Mouse (Mus musculus): Measurements from ENCODE around the gene Gm8909. TPM values are rescaled to one million over a fixed set of nuclear protein-coding genes. Genes with fewer than 3 reads are reported as not detected.
A peak's percentile ranks its signal among the peaks of the same experiment; 100 is the strongest.

Gm8909 gene
- polyA plus RNA-seq (2015; fragmentation: Nextera tagmentation; extraction: Ambion mirVana): not detected in 2 replicates

DNA sequence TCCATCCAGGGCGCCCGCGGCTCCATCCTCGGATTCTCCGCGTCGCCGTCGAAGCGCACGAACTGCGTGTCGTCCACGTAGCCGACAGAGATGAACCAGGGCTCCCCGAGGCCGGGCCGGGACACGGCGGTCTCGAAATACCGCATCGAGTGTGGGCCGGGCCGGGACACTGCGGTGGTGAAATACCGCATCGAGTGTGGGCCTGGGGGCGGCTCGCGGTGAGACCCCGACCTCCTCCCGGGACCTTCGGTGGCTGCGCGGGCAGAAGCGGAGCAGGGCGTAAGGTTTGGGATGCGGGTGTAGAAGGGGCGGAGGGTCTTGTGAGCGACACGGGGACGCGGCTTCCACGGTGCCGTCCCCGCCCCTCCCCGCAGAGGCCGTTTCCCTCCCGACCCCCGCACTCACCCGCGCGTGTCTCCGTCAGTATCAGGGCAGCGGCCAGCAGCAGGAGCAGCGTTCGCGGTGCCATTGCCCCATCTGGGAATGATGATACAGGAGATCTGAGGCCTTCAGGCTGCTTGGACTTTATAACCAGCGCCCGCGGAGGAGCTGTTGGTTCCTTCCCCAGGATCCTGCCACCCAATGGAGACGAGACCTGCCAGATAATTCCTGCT lies at the start of gene Gm8909:
Gene Gm8909 (minus strand): TSS at position 499 of the 614 bp plus-strand sequence.
- Histone ChIP-seq H3K27ac (no peak within 1 kb of the TSS), H3K9me3 (no peaks in the 10 kb centered on the region), H3K36me3 (no peaks in the 10 kb centered on the region), H3K4me1 (peaks cover 11% of the 10 kb centered on the region), H3K4me2 (peak within 1 kb of the TSS; percentile 51), H3K4me3 (peak within 1 kb of the TSS; percentile 38), H3K27me3 (peaks cover 66% of the 10 kb centered on the region), H3K9ac (no peak within 1 kb of the TSS)
- 3% methylated on average over 62 of the region's 63 CpGs for WGBS
- ATAC-seq (ENCODE audit: insufficient number of reproducible peaks, low FRiP score, low TSS enrichment, low read depth): no peak

DNA sequence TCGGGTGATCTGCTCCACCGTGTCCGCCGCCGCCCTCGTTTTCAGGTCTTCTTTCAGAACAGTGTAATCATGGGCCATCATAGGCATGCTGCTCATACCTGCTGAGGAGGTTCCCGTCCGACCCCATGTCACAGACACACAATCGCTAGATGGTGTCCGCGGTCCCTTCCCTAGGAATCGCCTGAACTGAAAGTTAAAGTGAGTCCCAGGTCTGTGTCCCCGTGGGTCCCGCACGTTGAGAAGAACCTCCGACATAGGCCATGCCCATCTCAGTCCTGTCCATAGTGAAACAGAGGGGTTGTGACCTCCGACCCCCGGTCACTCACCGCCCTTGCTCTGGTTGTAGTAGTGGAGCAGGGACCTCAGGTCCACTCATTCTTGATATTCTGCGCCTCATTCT lies 47.2 kb upstream of the Gm8909 start:
- Histone ChIP-seq H3K4me2 (no peak overlapping the region), H3K9me3 (no peaks in the 10 kb centered on the region), H3K27ac (no peak overlapping the region), H3K9ac (no peak overlapping the region), H3K36me3 (no peaks in the 10 kb centered on the region), H3K4me3 (no peak overlapping the region), H3K27me3 (peaks cover 82% of the 10 kb centered on the region), H3K4me1 (no peaks in the 10 kb centered on the region)
- WGBS: 4% methylated on average over 20 of the region's 20 CpGs
- ATAC-seq (ENCODE audit: insufficient number of reproducible peaks, low FRiP score, low TSS enrichment, low read depth): no peak

DNA sequence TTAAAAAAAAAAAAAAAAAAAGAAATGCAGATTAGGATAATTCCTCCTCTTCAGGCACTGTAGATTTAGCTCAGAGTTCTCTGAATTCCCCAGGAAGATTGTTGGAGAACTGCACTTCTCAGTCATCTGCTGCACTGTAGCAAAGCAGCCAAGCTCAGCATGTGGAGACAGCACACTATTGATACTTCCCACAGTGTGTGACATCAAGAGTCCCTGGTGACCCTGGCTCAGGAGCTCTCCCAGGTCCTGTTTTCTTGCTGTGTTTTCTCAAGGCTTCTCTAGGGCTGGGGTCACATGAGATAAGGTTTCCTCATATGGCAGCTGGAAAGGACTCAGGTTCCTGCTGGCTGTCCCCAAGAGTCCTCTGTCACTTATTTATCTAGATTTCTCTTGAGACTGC lies 38.5 kb upstream of the Gm8909 start:
- H3K4me3 ChIP-seq: no peak overlapping the region
- no peak for ATAC-seq (ENCODE audit: insufficient number of reproducible peaks, low FRiP score, low TSS enrichment, low read depth)
- peaks cover 11% of the 10 kb centered on the region for H3K4me1 ChIP-seq
- H3K9ac ChIP-seq: no peak overlapping the region
- H3K36me3 ChIP-seq: no peaks in the 10 kb centered on the region
- H3K4me2 ChIP-seq: no peak overlapping the region
- peaks cover 78% of the 10 kb centered on the region for H3K27me3 ChIP-seq
- no peak overlapping the region for H3K27ac ChIP-seq
- no peaks in the 10 kb centered on the region for H3K9me3 ChIP-seq

DNA sequence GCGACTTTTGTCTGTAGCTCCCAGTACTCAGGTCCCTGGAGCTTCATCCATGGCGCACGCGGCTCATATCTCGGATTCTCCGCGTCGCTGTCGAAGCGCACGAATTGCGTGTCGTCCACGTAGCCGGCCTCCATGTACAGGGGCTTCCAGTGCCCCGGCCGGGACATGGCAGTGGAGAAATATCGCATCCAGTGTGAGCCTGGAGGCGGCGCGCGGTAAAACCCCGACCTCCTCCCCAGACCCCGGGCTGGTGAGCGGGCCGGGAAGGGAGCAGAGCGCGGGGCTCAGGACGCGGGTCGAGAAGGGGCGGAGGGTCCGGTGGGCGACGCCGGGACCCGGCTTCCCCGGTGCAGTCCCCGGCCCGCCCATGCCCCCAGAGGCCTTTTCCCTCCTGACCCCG lies 37.5 kb upstream of the Gm8909 start:
- peak overlapping the region; percentile 20; the same call in 1 of the 2 replicates for H3K9ac ChIP-seq

DNA sequence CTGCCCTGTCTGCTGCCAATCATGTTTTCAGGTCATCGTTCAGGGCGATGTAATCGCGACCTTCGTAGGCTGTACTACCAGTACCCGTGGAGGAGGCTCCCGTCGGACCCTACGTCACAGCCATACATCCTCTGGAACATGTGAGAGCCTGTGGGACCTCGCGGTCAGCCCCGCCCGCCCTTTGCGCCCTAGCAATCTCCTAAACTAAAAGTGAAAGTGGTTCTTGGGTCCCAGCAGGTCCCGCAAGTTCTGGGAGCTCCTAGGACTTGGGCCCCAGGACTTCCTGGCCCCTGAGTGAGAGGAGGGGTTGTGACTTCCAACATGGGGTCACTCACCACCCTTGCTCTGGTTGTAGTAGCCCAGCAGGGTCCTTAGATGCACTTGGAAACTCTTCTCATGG lies 37.1 kb upstream of the Gm8909 start:
- H3K4me1 ChIP-seq: peaks cover 11% of the 10 kb centered on the region
- ATAC-seq (ENCODE audit: insufficient number of reproducible peaks, low FRiP score, low TSS enrichment, low read depth): no peak
- peaks cover 73% of the 10 kb centered on the region for H3K27me3 ChIP-seq
- WGBS: 2% methylated on average over 15 of the region's 15 CpGs
- H3K4me2 ChIP-seq: peak overlapping the region; percentile 52
- H3K27ac ChIP-seq: no peak overlapping the region
- H3K9ac ChIP-seq: no peak overlapping the region
- no peaks in the 10 kb centered on the region for H3K36me3 ChIP-seq
- H3K9me3 ChIP-seq: no peaks in the 10 kb centered on the region
- H3K4me3 ChIP-seq: peak overlapping the region; percentile 36

More for the DNA sequence above, 37.5 kb upstream of the Gm8909 start:
- no peak for ATAC-seq (ENCODE audit: insufficient number of reproducible peaks, low FRiP score, low TSS enrichment, low read depth)
- no peaks in the 10 kb centered on the region for H3K9me3 ChIP-seq
- peak overlapping the region; percentile 52 for H3K4me2 ChIP-seq
- H3K27ac ChIP-seq: no peak overlapping the region
- H3K36me3 ChIP-seq: no peaks in the 10 kb centered on the region
- H3K27me3 ChIP-seq: peaks cover 75% of the 10 kb centered on the region
- WGBS: under 1% methylated on average over 39 of the region's 41 CpGs
- H3K4me3 ChIP-seq: peak overlapping the region; percentile 36
- peaks cover 11% of the 10 kb centered on the region for H3K4me1 ChIP-seq

DNA sequence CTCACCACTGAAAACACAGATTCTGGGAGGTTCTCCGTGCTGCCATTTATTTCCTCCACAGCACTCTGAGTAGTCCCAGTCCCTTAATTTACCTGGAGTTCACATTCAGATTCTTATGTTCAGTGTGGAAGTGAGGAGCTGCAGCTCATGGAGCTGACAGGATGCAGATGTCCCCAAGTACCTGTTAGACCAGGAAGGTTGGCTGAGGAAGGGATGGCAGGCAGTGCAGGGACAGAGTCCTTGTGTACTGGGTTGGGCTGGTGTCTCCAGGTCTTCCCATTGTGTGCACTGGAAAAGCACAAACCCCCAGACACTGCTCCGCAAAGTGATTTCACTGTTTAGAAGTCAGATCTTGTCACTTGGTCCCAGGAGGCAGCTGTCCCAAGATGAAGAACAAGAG lies 33.5 kb upstream of the Gm8909 start:
- WGBS: 82% methylated on average over 2 of the region's 2 CpGs
- Histone ChIP-seq H3K4me3 (no peak overlapping the region), H3K27ac (no peak overlapping the region), H3K36me3 (no peaks in the 10 kb centered on the region), H3K9ac (no peak overlapping the region), H3K4me1 (peaks cover 11% of the 10 kb centered on the region), H3K27me3 (peaks cover 62% of the 10 kb centered on the region), H3K9me3 (no peaks in the 10 kb centered on the region), H3K4me2 (no peak overlapping the region)
- no peak for ATAC-seq (ENCODE audit: insufficient number of reproducible peaks, low FRiP score, low TSS enrichment, low read depth)

DNA sequence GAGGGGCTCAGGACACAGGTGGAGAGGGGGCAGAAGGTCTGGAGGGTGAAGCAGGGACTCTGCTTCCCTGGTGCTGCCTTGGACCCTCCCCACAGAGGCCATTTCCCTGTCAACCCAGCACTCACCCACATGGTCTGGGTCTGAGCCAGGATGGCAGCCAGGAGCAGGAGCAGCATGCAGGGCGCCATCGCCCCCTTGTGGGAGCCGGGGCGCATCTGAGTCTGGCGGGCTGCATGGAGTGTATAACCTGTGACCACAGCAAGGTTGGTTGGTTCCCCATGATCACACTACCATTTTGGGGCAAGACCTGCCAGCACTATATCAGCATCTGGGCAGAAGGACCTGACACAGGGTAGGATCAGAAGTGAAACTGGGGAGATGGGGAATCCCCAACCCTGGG lies 30.0 kb upstream of the Gm8909 start:
- H3K4me1 ChIP-seq: no peaks in the 10 kb centered on the region
- WGBS: 11% methylated on average over 5 of the region's 5 CpGs
- no peak overlapping the region for H3K4me2 ChIP-seq
- peaks cover 53% of the 10 kb centered on the region for H3K27me3 ChIP-seq
- H3K27ac ChIP-seq: no peak overlapping the region
- H3K9me3 ChIP-seq: no peaks in the 10 kb centered on the region
- ATAC-seq (ENCODE audit: insufficient number of reproducible peaks, low FRiP score, low TSS enrichment, low read depth): no peak
- H3K9ac ChIP-seq: no peak overlapping the region
- H3K4me3 ChIP-seq: no peak overlapping the region
- no peaks in the 10 kb centered on the region for H3K36me3 ChIP-seq

DNA sequence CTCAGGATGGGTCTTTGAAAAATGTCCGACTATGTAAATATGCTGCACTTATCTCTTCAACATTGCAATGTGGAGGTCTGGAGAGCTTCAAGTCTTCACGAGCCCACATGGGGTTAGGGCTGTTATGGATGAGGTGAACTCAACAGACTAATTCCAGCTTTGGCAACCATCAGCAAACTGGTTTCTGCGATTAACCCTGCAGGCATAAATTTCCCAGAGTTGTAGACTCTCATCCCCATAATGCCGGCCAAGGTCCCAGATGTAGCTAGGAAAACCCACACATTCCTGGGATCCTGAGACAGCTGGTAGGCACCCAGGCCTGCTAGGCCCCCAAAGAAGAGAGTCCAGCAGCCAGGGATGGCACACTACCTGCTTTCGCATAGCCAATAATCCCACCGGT lies 26.1 kb upstream of the Gm8909 start:
- 77% methylated on average over 6 of the region's 6 CpGs for WGBS
- Histone ChIP-seq H3K4me3 (no peak overlapping the region), H3K27me3 (peaks cover 54% of the 10 kb centered on the region), H3K36me3 (no peaks in the 10 kb centered on the region), H3K9me3 (no peaks in the 10 kb centered on the region), H3K27ac (no peak overlapping the region), H3K9ac (no peak overlapping the region), H3K4me2 (no peak overlapping the region), H3K4me1 (no peaks in the 10 kb centered on the region)
- ATAC-seq (ENCODE audit: insufficient number of reproducible peaks, low FRiP score, low TSS enrichment, low read depth): no peak

DNA sequence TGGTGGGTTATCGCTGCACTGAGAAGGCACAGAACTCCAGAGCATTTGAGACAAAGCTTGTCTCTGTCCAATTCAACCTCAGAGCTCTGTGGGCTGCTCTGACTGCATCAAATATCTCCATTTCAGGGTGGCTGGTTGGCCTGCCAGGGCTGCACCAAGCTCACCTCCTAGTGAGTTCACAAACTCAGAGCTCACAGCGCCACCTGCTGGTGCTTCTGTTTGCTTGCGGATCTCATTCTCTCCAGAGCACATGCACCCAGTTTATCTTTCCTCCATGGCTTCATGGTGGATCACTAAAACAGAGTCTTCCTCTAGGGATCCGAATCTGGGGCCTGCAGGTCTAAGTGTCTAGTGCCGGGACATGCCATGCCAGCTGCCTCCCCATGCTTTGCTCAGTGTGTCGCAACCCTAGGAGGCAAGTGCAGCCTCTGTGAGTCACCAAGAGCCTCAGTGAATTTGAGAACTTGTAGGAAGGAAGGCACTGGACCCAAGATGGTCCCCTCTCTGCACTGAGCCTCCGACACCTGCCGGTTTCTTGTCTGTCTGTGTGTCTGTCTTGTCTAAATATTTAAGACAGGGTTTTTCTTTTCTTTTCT lies 25.3 kb upstream of the Gm8909 start:
- Histone ChIP-seq H3K4me1 (no peaks in the 10 kb centered on the region), H3K27me3 (peaks cover 62% of the 10 kb centered on the region), H3K36me3 (no peaks in the 10 kb centered on the region), H3K27ac (no peak overlapping the region), H3K9ac (no peak overlapping the region), H3K4me2 (no peak overlapping the region), H3K9me3 (no peaks in the 10 kb centered on the region), H3K4me3 (no peak overlapping the region)
- WGBS: 30% methylated on average over 8 of the region's 8 CpGs
- no peak for ATAC-seq (ENCODE audit: insufficient number of reproducible peaks, low FRiP score, low TSS enrichment, low read depth)

DNA sequence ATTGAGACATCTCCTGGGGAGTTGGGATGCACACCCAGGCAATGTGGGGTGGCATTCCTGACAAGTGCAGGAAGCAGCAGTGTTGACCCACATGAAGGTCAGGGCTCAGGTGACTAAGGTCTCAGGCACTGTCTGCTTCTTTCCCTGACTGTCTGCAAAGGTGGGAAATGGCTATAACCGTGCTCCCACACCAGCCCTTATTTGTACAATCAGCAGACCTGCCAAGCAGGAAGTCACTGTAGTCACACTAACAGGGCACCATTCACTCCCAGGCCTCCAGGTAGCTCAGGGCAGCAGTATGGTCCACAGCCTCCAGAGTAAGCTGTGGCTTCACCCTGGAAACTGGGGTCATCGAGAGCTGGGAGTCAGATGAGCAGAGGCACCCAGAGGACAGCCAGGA lies 24.0 kb upstream of the Gm8909 start:
- 61% methylated on average over 2 of the region's 2 CpGs for WGBS
- no peaks in the 10 kb centered on the region for H3K36me3 ChIP-seq
- H3K4me3 ChIP-seq: no peak overlapping the region
- H3K9me3 ChIP-seq: no peaks in the 10 kb centered on the region
- H3K4me1 ChIP-seq: no peaks in the 10 kb centered on the region
- H3K9ac ChIP-seq: no peak overlapping the region
- no peak overlapping the region for H3K27ac ChIP-seq
- no peak for ATAC-seq (ENCODE audit: insufficient number of reproducible peaks, low FRiP score, low TSS enrichment, low read depth)
- no peak overlapping the region for H3K4me2 ChIP-seq
- peaks cover 57% of the 10 kb centered on the region for H3K27me3 ChIP-seq

DNA sequence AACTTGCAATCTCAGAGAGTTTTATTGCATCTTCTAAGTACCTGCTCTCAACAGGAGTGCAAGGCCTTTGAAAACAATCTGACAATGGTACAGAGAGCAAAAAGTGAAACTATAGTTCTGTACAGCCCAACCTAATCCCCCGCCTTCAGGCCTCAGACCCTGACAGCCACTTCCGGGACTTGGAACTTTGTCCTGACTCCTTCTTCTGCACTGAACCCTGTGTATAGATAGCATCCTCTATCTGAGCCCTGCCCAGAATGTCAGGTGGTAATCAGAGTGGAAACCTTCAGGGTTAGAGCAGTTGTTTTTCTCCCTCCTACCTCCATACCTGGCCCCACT lies 21.8 kb upstream of the Gm8909 start, which contains the start of gene H2-T3:
Gene H2-T3 (minus strand): TSS at position 119 of the 339 bp plus-strand sequence.
- no peaks in the 10 kb centered on the region for H3K9me3 ChIP-seq
- no peak within 1 kb of the TSS for H3K4me3 ChIP-seq
- peaks cover 66% of the 10 kb centered on the region for H3K27me3 ChIP-seq
- H3K4me1 ChIP-seq: no peaks in the 10 kb centered on the region
- H3K36me3 ChIP-seq: no peaks in the 10 kb centered on the region
- ATAC-seq (ENCODE audit: insufficient number of reproducible peaks, low FRiP score, low TSS enrichment, low read depth): no peak
- no peak within 1 kb of the TSS for H3K27ac ChIP-seq
- no peak within 1 kb of the TSS for H3K9ac ChIP-seq
- WGBS: 65% methylated on average over 2 of the region's 2 CpGs
- H3K4me2 ChIP-seq: no peak within 1 kb of the TSS

DNA sequence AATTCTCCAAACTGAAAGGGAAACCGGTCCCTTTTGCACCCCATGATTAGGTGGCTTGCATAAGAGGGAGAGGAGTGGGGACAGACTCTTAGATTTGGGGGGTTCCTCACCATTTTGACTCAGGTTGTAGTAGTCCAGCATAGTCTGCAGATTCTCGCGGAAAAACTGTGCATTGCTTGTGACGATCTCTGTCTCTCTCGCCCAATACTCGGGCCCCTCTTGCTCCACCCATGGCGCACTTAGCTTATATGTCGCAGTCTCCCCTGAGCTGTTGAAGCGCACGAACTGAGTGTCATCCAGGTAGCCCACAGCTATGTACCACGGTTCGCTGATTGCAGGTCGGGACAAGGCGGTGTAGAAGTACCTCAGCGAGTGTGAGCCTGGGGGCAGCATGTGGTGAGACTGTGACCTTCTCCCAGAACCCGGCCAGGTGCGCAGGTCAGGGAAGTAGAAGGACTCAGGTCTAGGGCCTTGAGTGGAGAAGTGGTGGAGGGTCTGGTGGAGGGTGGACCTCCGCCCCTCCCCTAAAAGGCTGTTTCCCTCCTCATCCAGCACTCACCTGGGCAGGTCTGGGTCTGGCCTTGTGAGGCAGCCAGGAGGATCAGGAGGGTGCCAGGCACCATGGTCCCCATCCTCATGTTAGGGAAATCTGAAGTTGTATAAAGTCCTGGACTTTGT lies 21.3 kb upstream of the Gm8909 start:
- H3K4me3 ChIP-seq: no peak overlapping the region
- H3K27ac ChIP-seq: no peak overlapping the region
- WGBS: 31% methylated on average over 18 of the region's 18 CpGs
- H3K4me2 ChIP-seq: no peak overlapping the region
- ATAC-seq (ENCODE audit: insufficient number of reproducible peaks, low FRiP score, low TSS enrichment, low read depth): no peak
- H3K27me3 ChIP-seq: peaks cover 66% of the 10 kb centered on the region
- H3K4me1 ChIP-seq: no peaks in the 10 kb centered on the region
- H3K36me3 ChIP-seq: no peaks in the 10 kb centered on the region
- no peak overlapping the region for H3K9ac ChIP-seq
- H3K9me3 ChIP-seq: no peaks in the 10 kb centered on the region

Measured in limb, embryonic 15.5 days (tissue).